Mouse (Mus musculus): ENCODE data around the gene Psmd12.

Psmd12 gene

GRCm38 (mm10) chr11:107479053-107479861 lies at the start of gene Psmd12:
Gene Psmd12 (plus strand): TSS chr11:107479484.
- DNase-seq, result peak; percentile 97 to 98

GRCm38 (mm10) chr11:107431197-107431965 lies 47.9 kb upstream of the Psmd12 start:
- no peak for DNase-seq

GRCm38 (mm10) chr11:107435776-107436449 lies 43.4 kb upstream of the Psmd12 start:
- DNase-seq, result no peak

- DNase-seq, result no peak
Measured at GRCm38 (mm10) chr11:107437723-107438122, 41.6 kb upstream of the Psmd12 start.

- no peak for DNase-seq
Measured at GRCm38 (mm10) chr11:107438140-107438539, 41.1 kb upstream of the Psmd12 start.

- DNase-seq, result no peak
Measured at GRCm38 (mm10) chr11:107441050-107441449, 38.2 kb upstream of the Psmd12 start.

- DNase-seq, result no peak
Measured at GRCm38 (mm10) chr11:107443121-107444095, 35.9 kb upstream of the Psmd12 start.

GRCm38 (mm10) chr11:107445683-107446082 lies 33.6 kb upstream of the Psmd12 start:
- DNase-seq, result no peak

- DNase-seq, result no peak
Measured at GRCm38 (mm10) chr11:107446650-107447049, 32.6 kb upstream of the Psmd12 start.

- DNase-seq, result no peak
Measured at GRCm38 (mm10) chr11:107447349-107447748, 31.9 kb upstream of the Psmd12 start.

GRCm38 (mm10) chr11:107447915-107448314 lies 31.4 kb upstream of the Psmd12 start:
- no peak for DNase-seq

- DNase-seq, result no peak
Measured at GRCm38 (mm10) chr11:107449169-107449910, 29.9 kb upstream of the Psmd12 start.

- no peak for DNase-seq
Measured at GRCm38 (mm10) chr11:107450097-107450496, 29.2 kb upstream of the Psmd12 start.

GRCm38 (mm10) chr11:107451106-107451505 lies 28.2 kb upstream of the Psmd12 start:
- DNase-seq, result no peak

- no peak for DNase-seq
Measured at GRCm38 (mm10) chr11:107452053-107452452, 27.2 kb upstream of the Psmd12 start.

GRCm38 (mm10) chr11:107454546-107455462 lies 24.5 kb upstream of the Psmd12 start:
- peak in 1 of 2 experiments; percentile 37 for DNase-seq

GRCm38 (mm10) chr11:107457282-107457681 lies 22.0 kb upstream of the Psmd12 start:
- no peak for DNase-seq

- no peak for DNase-seq
Measured at GRCm38 (mm10) chr11:107458286-107458685, 21.0 kb upstream of the Psmd12 start.

- DNase-seq, result no peak
Measured at GRCm38 (mm10) chr11:107458986-107459385, 20.3 kb upstream of the Psmd12 start.

- DNase-seq, result no peak
Measured at GRCm38 (mm10) chr11:107459828-107460227, 19.5 kb upstream of the Psmd12 start.
